Mouse (Mus musculus) liver, postnatal 0 days (tissue): Measurements from ENCODE around the gene Robo4.
A peak's percentile ranks its signal among the peaks of the same experiment; 100 is the strongest.

Source experiments
- CTCF ChIP-seq: sonication (generic); IDR thresholded peaks from 2 replicates; pipeline ENCODE4 v1.5.1; 2016; ENCODE audit warnings: antibody characterized with exemption, low read depth
- EP300 ChIP-seq: IDR thresholded peaks from 2 replicates; pipeline ENCODE4 v1.6.1; 2016; ENCODE audit warnings: antibody characterized with exemption, low read depth, mild to moderate bottlenecking

- peak; percentile 33 for TF ChIP-seq CTCF
- no peak for TF ChIP-seq EP300
Measured at GRCm38 (mm10) chr9:37384284-37385182, 17.2 kb upstream of the Robo4 start.
